Mouse (Mus musculus): ENCODE measurements around the gene Kcnv2. TPM values are rescaled to one million over a fixed set of nuclear protein-coding genes. Genes with fewer than 3 reads are reported as not detected.

The Kcnv2 gene
- total and polyA plus RNA-seq, 3 experiments = not detected

- no peaks in the 10 kb centered on the region for H3K4me1 ChIP-seq (ENCODE audit: control insufficient read depth in 1 of 2, insufficient read depth in 2 of 2, low read length in 2 of 2)
- no peaks in the 10 kb centered on the region for H3K36me3 ChIP-seq (ENCODE audit: control insufficient read depth in 1 of 2, insufficient read depth in 2 of 2, low read length in 2 of 2)
- no peaks in the 10 kb centered on the region for H3K27me3 ChIP-seq (ENCODE audit: control insufficient read depth in 1 of 2, insufficient read depth in 2 of 2, low read length in 2 of 2)
- H3K27ac ChIP-seq (ENCODE audit: control insufficient read depth, low read depth, low read length) = no peak overlapping the region
- no peak overlapping the region for H3K9ac ChIP-seq (ENCODE audit: control insufficient read depth, low read depth, low read length, poor library complexity, severe bottlenecking)
- no peak overlapping the region for H3K4me3 ChIP-seq (ENCODE audit: control insufficient read depth in 1 of 2, insufficient read depth in 1 of 2, low read depth in 2 of 2, low read length in 2 of 2)
- DNase-seq (ENCODE audit: low read depth, low spot score) = no peak
- no peaks in the 10 kb centered on the region for H3K9me3 ChIP-seq (replicated peaks; ENCODE audit: insufficient read depth, low read length)
- no peak for TF ChIP-seq CTCF (IDR thresholded peaks at IDR 0.05 in 2 of 3, conservative IDR thresholded peaks at IDR 0.05 in 1 of 3; ENCODE audit: control insufficient read depth in 1 of 3, insufficient read depth in 1 of 3, low read depth in 2 of 3, low read length in 3 of 3, poor library complexity in 1 of 3, severe bottlenecking in 1 of 3)
- TF ChIP-seq POLR2AphosphoS2 (IDR thresholded peaks at IDR 0.05; ENCODE audit: low read length) = no peak
- TF ChIP-seq USF1 (IDR thresholded peaks at IDR 0.05; ENCODE audit: low read depth, low read length) = no peak
- TF ChIP-seq GABPA (IDR thresholded peaks at IDR 0.05; ENCODE audit: low read depth, low read length) = no peak
- TF ChIP-seq ZC3H11A (IDR thresholded peaks at IDR 0.05; ENCODE audit: low read depth, low read length) = no peak
- TF ChIP-seq HCFC1 (IDR thresholded peaks at IDR 0.05; ENCODE audit: low read depth, low read length) = no peak
- no peaks in the 10 kb centered on the region for H3K79me2 ChIP-seq (ENCODE audit: control insufficient read depth, insufficient read depth, low read length, poor library complexity)
Measured at GRCm38 (mm10) chr19:27327569-27327968, 5.2 kb downstream of the Kcnv2 start.

GRCm38 (mm10) chr19:27328166-27328565 lies 5.8 kb downstream of the Kcnv2 start:
- no peak for DNase-seq (ENCODE audit: low read depth, low spot score)
- Histone ChIP-seq H3K4me3 (ENCODE audit: control insufficient read depth in 1 of 2, insufficient read depth in 1 of 2, low read depth in 2 of 2, low read length in 2 of 2) (no peak overlapping the region), H3K27ac (ENCODE audit: control insufficient read depth, low read depth, low read length) (no peak overlapping the region), H3K9me3 (replicated peaks; ENCODE audit: insufficient read depth, low read length) (no peaks in the 10 kb centered on the region), H3K9ac (ENCODE audit: control insufficient read depth, low read depth, low read length, poor library complexity, severe bottlenecking) (no peak overlapping the region), H3K4me1 (ENCODE audit: control insufficient read depth in 1 of 2, insufficient read depth in 2 of 2, low read length in 2 of 2) (no peaks in the 10 kb centered on the region), H3K79me2 (ENCODE audit: control insufficient read depth, insufficient read depth, low read length, poor library complexity) (no peaks in the 10 kb centered on the region), H3K27me3 (ENCODE audit: control insufficient read depth in 1 of 2, insufficient read depth in 2 of 2, low read length in 2 of 2) (no peaks in the 10 kb centered on the region), H3K36me3 (ENCODE audit: control insufficient read depth in 1 of 2, insufficient read depth in 2 of 2, low read length in 2 of 2) (no peaks in the 10 kb centered on the region)
- TF ChIP-seq GATA1 (IDR thresholded peaks at IDR 0.05; ENCODE audit: low read depth, low read length) = no peak
- no peak for TF ChIP-seq USF1 (IDR thresholded peaks at IDR 0.05; ENCODE audit: low read depth, low read length)
- no peak for TF ChIP-seq HCFC1 (IDR thresholded peaks at IDR 0.05; ENCODE audit: low read depth, low read length)
- no peak for TF ChIP-seq MAZ (IDR thresholded peaks at IDR 0.05; ENCODE audit: low read depth, low read length)

GRCm38 (mm10) chr19:27328644-27329043 lies 6.3 kb downstream of the Kcnv2 start:
- TF ChIP-seq EP300 (IDR thresholded peaks at IDR 0.05; ENCODE audit: low read depth in 1 of 2, low read length in 2 of 2) (no peak), MYB (IDR thresholded peaks at IDR 0.05; ENCODE audit: low read depth, low read length) (no peak), E2F4 (IDR thresholded peaks at IDR 0.05; ENCODE audit: borderline replicate concordance, low read depth, low read length) (no peak), GATA1 (IDR thresholded peaks at IDR 0.05; ENCODE audit: low read depth, low read length) (no peak), MAX (IDR thresholded peaks at IDR 0.05; ENCODE audit: low read length) (no peak), JUND (IDR thresholded peaks at IDR 0.05; ENCODE audit: low read depth, low read length) (no peak), MYC (IDR thresholded peaks at IDR 0.05; ENCODE audit: low read depth, low read length) (no peak), USF2 (IDR thresholded peaks at IDR 0.05; ENCODE audit: borderline replicate concordance in 1 of 2, insufficient read depth in 1 of 2, low read depth in 1 of 2, low read length in 2 of 2) (no peak), CTCF (IDR thresholded peaks at IDR 0.05 in 2 of 3, conservative IDR thresholded peaks at IDR 0.05 in 1 of 3; ENCODE audit: control insufficient read depth in 1 of 3, insufficient read depth in 1 of 3, low read depth in 2 of 3, low read length in 3 of 3, poor library complexity in 1 of 3, severe bottlenecking in 1 of 3) (no peak), HCFC1 (IDR thresholded peaks at IDR 0.05; ENCODE audit: low read depth, low read length) (no peak), POLR2AphosphoS2 (IDR thresholded peaks at IDR 0.05; ENCODE audit: low read length) (no peak), NRF1 (IDR thresholded peaks at IDR 0.05; ENCODE audit: insufficient read depth, low read depth, low read length, poor library complexity, severe bottlenecking) (no peak), ZC3H11A (IDR thresholded peaks at IDR 0.05; ENCODE audit: low read depth, low read length) (no peak), CHD1 (IDR thresholded peaks at IDR 0.05; ENCODE audit: low read depth, low read length) (no peak)
- Histone ChIP-seq H3K4me3 (ENCODE audit: control insufficient read depth in 1 of 2, insufficient read depth in 1 of 2, low read depth in 2 of 2, low read length in 2 of 2) (no peak overlapping the region), H3K4me1 (ENCODE audit: control insufficient read depth in 1 of 2, insufficient read depth in 2 of 2, low read length in 2 of 2) (no peaks in the 10 kb centered on the region), H3K9ac (ENCODE audit: control insufficient read depth, low read depth, low read length, poor library complexity, severe bottlenecking) (no peak overlapping the region), H3K9me3 (replicated peaks; ENCODE audit: insufficient read depth, low read length) (no peaks in the 10 kb centered on the region), H3K27ac (ENCODE audit: control insufficient read depth, low read depth, low read length) (no peak overlapping the region), H3K79me2 (ENCODE audit: control insufficient read depth, insufficient read depth, low read length, poor library complexity) (no peaks in the 10 kb centered on the region), H3K27me3 (ENCODE audit: control insufficient read depth in 1 of 2, insufficient read depth in 2 of 2, low read length in 2 of 2) (no peaks in the 10 kb centered on the region), H3K36me3 (ENCODE audit: control insufficient read depth in 1 of 2, insufficient read depth in 2 of 2, low read length in 2 of 2) (no peaks in the 10 kb centered on the region)
- no peak for DNase-seq (ENCODE audit: low read depth, low spot score)
